Mouse (Mus musculus): ENCODE results near the gene Itpkb. TPM values are rescaled to one million over a fixed set of nuclear protein-coding genes. Genes with fewer than 3 reads are reported as not detected.

Itpkb gene
- polyA plus RNA-seq, 1 experiment from 2014 or later, result 1.3 TPM

GRCm38 (mm10) chr1:180458274-180458673 is 128.0 kb downstream of the Itpkb start:
- ATAC-seq (ENCODE audit: low read depth), result no peak
- H3K4me2 ChIP-seq, result no peak overlapping the region
- no peak overlapping the region for H3K9ac ChIP-seq
- H3K9me3 ChIP-seq (replicated peaks), result no peaks in the 10 kb centered on the region
- no peak overlapping the region for H3K4me3 ChIP-seq (replicated peaks)
- no peaks in the 10 kb centered on the region for H3K4me1 ChIP-seq (replicated peaks)
- 46% methylated on average over 6 of the region's 6 CpGs for WGBS (ENCODE audit: insufficient replicate concordance)
- no peak overlapping the region for H3K27ac ChIP-seq
- DNase-seq, result no peak
- no peaks in the 10 kb centered on the region for H3K36me3 ChIP-seq
- peaks cover 14% of the 10 kb centered on the region for H3K27me3 ChIP-seq

- WGBS (ENCODE audit: insufficient replicate concordance), result 35% methylated on average over 3 of the region's 3 CpGs
- H3K9ac ChIP-seq, result no peak overlapping the region
- H3K27me3 ChIP-seq, result peaks cover 14% of the 10 kb centered on the region
- H3K4me3 ChIP-seq (replicated peaks), result no peak overlapping the region
- H3K4me1 ChIP-seq (replicated peaks), result no peaks in the 10 kb centered on the region
- ATAC-seq (ENCODE audit: low read depth), result no peak
- no peaks in the 10 kb centered on the region for H3K9me3 ChIP-seq (replicated peaks)
- no peak overlapping the region for H3K4me2 ChIP-seq
- no peaks in the 10 kb centered on the region for H3K36me3 ChIP-seq
- DNase-seq, result no peak
- no peak overlapping the region for H3K27ac ChIP-seq
Measured at GRCm38 (mm10) chr1:180458680-180459079, 128.4 kb downstream of the Itpkb start.

GRCm38 (mm10) chr1:180460721-180461120 is 130.4 kb downstream of the Itpkb start:
- no peak overlapping the region for H3K27ac ChIP-seq
- 45% methylated on average over 5 of the region's 5 CpGs for WGBS (ENCODE audit: insufficient replicate concordance)
- H3K9me3 ChIP-seq (replicated peaks), result no peaks in the 10 kb centered on the region
- ATAC-seq (ENCODE audit: low read depth) (no peak), DNase-seq (no peak)
- H3K9ac ChIP-seq, result no peak overlapping the region
- no peaks in the 10 kb centered on the region for H3K4me1 ChIP-seq (replicated peaks)
- no peak overlapping the region for H3K4me2 ChIP-seq
- H3K4me3 ChIP-seq (replicated peaks), result no peak overlapping the region
- no peaks in the 10 kb centered on the region for H3K36me3 ChIP-seq
- peaks cover 14% of the 10 kb centered on the region for H3K27me3 ChIP-seq

- ATAC-seq (ENCODE audit: low read depth), result no peak
Measured at GRCm38 (mm10) chr1:180462396-180462795, 132.1 kb downstream of the Itpkb start.

DNA sequence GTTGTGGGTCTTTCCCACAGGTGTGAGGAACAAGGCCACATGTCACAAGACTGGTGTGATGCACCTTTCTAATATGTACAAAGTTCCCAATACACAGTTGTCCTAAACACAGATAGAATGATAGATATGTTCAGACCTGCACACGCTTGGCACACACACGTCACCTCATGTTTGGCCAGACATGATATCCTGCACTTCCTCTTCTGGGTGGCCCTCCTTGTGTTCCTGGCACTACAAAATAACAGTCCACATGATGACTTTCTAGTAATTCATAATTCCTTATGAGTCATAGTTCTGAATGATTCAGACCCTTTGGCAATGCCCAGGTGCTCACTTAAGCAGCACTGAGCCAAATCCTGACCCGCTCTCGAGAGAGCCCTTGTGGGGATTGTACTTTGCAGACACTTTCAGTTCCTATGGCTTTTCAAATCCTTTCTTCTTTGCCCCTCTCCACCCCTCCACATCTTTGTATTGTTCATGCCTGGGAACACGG is 132.7 kb downstream of the Itpkb start:
- Histone ChIP-seq H3K27me3 (peaks cover 11% of the 10 kb centered on the region), H3K4me2 (no peak overlapping the region), H3K27ac (no peak overlapping the region), H3K9ac (no peak overlapping the region), H3K36me3 (no peaks in the 10 kb centered on the region), H3K4me1 (replicated peaks) (no peaks in the 10 kb centered on the region), H3K4me3 (replicated peaks) (no peak overlapping the region), H3K9me3 (replicated peaks) (no peaks in the 10 kb centered on the region)
- ATAC-seq (ENCODE audit: low read depth), result no peak
- WGBS (ENCODE audit: insufficient replicate concordance), result 72% methylated on average over 5 of the region's 5 CpGs
- DNase-seq, result no peak

More at GRCm38 (mm10) chr1:180462396-180462795, 132.1 kb downstream of the Itpkb start:
- 77% methylated on average over 5 of the region's 5 CpGs for WGBS (ENCODE audit: insufficient replicate concordance)
- H3K36me3 ChIP-seq, result no peaks in the 10 kb centered on the region
- DNase-seq, result no peak
- no peaks in the 10 kb centered on the region for H3K9me3 ChIP-seq (replicated peaks)
- H3K9ac ChIP-seq, result no peak overlapping the region
- H3K4me2 ChIP-seq, result no peak overlapping the region
- H3K27me3 ChIP-seq, result peaks cover 11% of the 10 kb centered on the region
- no peaks in the 10 kb centered on the region for H3K4me1 ChIP-seq (replicated peaks)
- H3K4me3 ChIP-seq (replicated peaks), result no peak overlapping the region
- no peak overlapping the region for H3K27ac ChIP-seq

- no peak overlapping the region for H3K4me3 ChIP-seq (replicated peaks)
- H3K27me3 ChIP-seq, result 0 out of 2 replicates have a peak, but pooled peaks cover 7% of the 10 kb centered on the region
- H3K4me2 ChIP-seq, result no peak overlapping the region
- H3K9ac ChIP-seq, result no peak overlapping the region
- ATAC-seq (ENCODE audit: low read depth) (no peak), DNase-seq (no peak)
- no peak overlapping the region for H3K27ac ChIP-seq
- H3K4me1 ChIP-seq (replicated peaks), result no peaks in the 10 kb centered on the region
- WGBS (ENCODE audit: insufficient replicate concordance), result 76% methylated on average over 5 of the region's 5 CpGs
- no peaks in the 10 kb centered on the region for H3K9me3 ChIP-seq (replicated peaks)
- no peaks in the 10 kb centered on the region for H3K36me3 ChIP-seq
Measured at GRCm38 (mm10) chr1:180464357-180464756, 134.1 kb downstream of the Itpkb start.

GRCm38 (mm10) chr1:180465620-180466019 is 135.3 kb downstream of the Itpkb start:
- H3K4me1 ChIP-seq (replicated peaks), result no peaks in the 10 kb centered on the region
- WGBS (ENCODE audit: insufficient replicate concordance), result 49% methylated on average over 5 of the region's 5 CpGs
- no peak for DNase-seq
- H3K4me2 ChIP-seq, result no peak overlapping the region
- no peak overlapping the region for H3K9ac ChIP-seq
- no peak for ATAC-seq (ENCODE audit: low read depth)
- H3K9me3 ChIP-seq (replicated peaks), result no peaks in the 10 kb centered on the region
- no peak overlapping the region for H3K4me3 ChIP-seq (replicated peaks)
- no peaks in the 10 kb centered on the region for H3K36me3 ChIP-seq
- H3K27me3 ChIP-seq, result no peaks in the 10 kb centered on the region
- H3K27ac ChIP-seq, result no peak overlapping the region

DNA sequence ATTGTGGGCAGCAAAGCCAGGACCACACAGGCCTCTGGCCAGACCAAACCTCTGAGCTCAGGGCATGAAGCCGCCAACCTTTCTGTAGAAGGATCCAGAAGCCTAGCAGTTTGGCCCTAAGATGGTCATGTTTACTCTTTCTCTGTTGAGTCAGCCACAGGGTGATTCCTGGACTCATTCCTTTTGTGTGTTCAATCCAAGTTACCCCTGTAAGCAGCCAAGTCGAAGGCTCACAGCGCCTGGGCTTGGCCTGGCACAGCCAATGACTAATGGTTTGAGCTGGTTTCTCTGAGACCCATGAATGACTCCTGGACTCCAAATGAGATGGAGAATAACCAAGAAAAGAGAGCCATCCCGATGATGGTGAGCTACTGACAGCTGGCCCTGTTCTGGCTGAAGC is 137.7 kb downstream of the Itpkb start:
- 77% methylated on average over 4 of the region's 4 CpGs for WGBS (ENCODE audit: insufficient replicate concordance)

GRCm38 (mm10) chr1:180473566-180473965 is 143.3 kb downstream of the Itpkb start:
- Histone ChIP-seq H3K27ac (no peak overlapping the region), H3K9me3 (replicated peaks) (no peaks in the 10 kb centered on the region), H3K4me2 (no peak overlapping the region), H3K27me3 (peaks cover 7% of the 10 kb centered on the region; the same call in 1 of the 2 replicates), H3K4me3 (replicated peaks) (no peak overlapping the region), H3K9ac (no peak overlapping the region), H3K36me3 (no peaks in the 10 kb centered on the region), H3K4me1 (replicated peaks) (no peaks in the 10 kb centered on the region)
- ATAC-seq (ENCODE audit: low read depth) (no peak), DNase-seq (no peak)

More for the DNA sequence above, 137.7 kb downstream of the Itpkb start:
- H3K36me3 ChIP-seq, result no peaks in the 10 kb centered on the region
- ATAC-seq (ENCODE audit: low read depth), result no peak
- no peaks in the 10 kb centered on the region for H3K4me1 ChIP-seq (replicated peaks)
- no peaks in the 10 kb centered on the region for H3K27me3 ChIP-seq
- no peaks in the 10 kb centered on the region for H3K9me3 ChIP-seq (replicated peaks)
- no peak overlapping the region for H3K27ac ChIP-seq
- no peak overlapping the region for H3K4me3 ChIP-seq (replicated peaks)
- no peak overlapping the region for H3K4me2 ChIP-seq
- no peak overlapping the region for H3K9ac ChIP-seq
- DNase-seq, result no peak

Other genes starting within 250 kb of the Itpkb start
- gene Coq8a, start 130.9 kb upstream of the Itpkb start, polyA plus RNA-seq (2015; fragmentation: Nextera tagmentation; extraction: Ambion mirVana), result 6.7 and 8.6 TPM in 2 replicates
- gene Psen2, start 67.0 kb upstream of the Itpkb start, polyA plus RNA-seq (2015; fragmentation: Nextera tagmentation; extraction: Ambion mirVana), result 22.2 and 23.7 TPM in 2 replicates
- gene Stum, start 153.0 kb downstream of the Itpkb start, polyA plus RNA-seq (2015; fragmentation: Nextera tagmentation; extraction: Ambion mirVana), result 0.12 and 0.17 TPM in 2 replicates
- 76.4 and 86.0 TPM in 2 replicates for gene Parp1, start 238.4 kb downstream of the Itpkb start, polyA plus RNA-seq (2015; fragmentation: Nextera tagmentation; extraction: Ambion mirVana)

Data from liver, embryonic 13.5 days (tissue).